Mouse (Mus musculus) liver, adult 2 months (tissue): ENCODE results near the gene Orm3. TPM values are rescaled to one million over a fixed set of nuclear protein-coding genes. Genes with fewer than 3 reads are reported as not detected.

ENCODE experiments used
- DNase-seq: peaks from one replicate; pipeline ENCODE4 v3.0.0-alpha.2; 2011; ENCODE audit warnings: low read depth, low spot score; ENCODE audit errors: extremely low read depth
- H3K27ac ChIP-seq: fragments of 200-500 bp; replicated peaks from 2 replicates; pipeline ENCODE4 v1.5.1; 2012; ENCODE audit warnings: low read depth, mild to moderate bottlenecking, control low read depth, inconsistent platforms, low read length; ENCODE audit not compliant: insufficient read depth
- H3K27me3 ChIP-seq: fragments of 200-500 bp; 2 replicates; pipeline ENCODE4 v1.6.1; 2012; ENCODE audit warnings: mild to moderate bottlenecking, moderate library complexity, low read length, inconsistent platforms; ENCODE audit not compliant: control insufficient read depth, insufficient read depth
- H3K36me3 ChIP-seq: fragments of 200-500 bp; 2 replicates; pipeline ENCODE4 v1.6.1; 2012; ENCODE audit warnings: low read length, inconsistent platforms; ENCODE audit not compliant: control insufficient read depth, insufficient read depth
- H3K4me1 ChIP-seq: fragments of 200-500 bp; 2 replicates; pipeline ENCODE4 v1.6.1; 2011; ENCODE audit warnings: low read length; ENCODE audit not compliant: control insufficient read depth, insufficient read depth
- H3K4me3 ChIP-seq: fragments of 200-500 bp; 2 replicates; pipeline ENCODE4 v1.5.1; 2011; ENCODE audit warnings: low read depth, mild to moderate bottlenecking, control low read depth, low read length, moderate library complexity; ENCODE audit not compliant: insufficient read depth
- H3K79me2 ChIP-seq: fragments of 200-500 bp; 2 replicates; pipeline ENCODE4 v1.6.1; 2012; ENCODE audit warnings: inconsistent platforms, mild to moderate bottlenecking, low read length, moderate library complexity; ENCODE audit not compliant: control insufficient read depth, insufficient read depth
- H3K9ac ChIP-seq: fragments of 200-500 bp; 2 replicates; pipeline ENCODE4 v1.6.1; 2012; ENCODE audit warnings: low read depth, mild to moderate bottlenecking, control low read depth, inconsistent platforms, low read length
- CTCF ChIP-seq: fragments of 200-500 bp; IDR thresholded peaks from 2 replicates; pipeline ENCODE4 v1.5.1; 2011; ENCODE audit warnings: low read depth, low read length, control low read depth
- POLR2A ChIP-seq: fragments of 200-500 bp; IDR thresholded peaks from 2 replicates; pipeline ENCODE4 v1.6.1; 2011; ENCODE audit warnings: low read length, control low read depth; ENCODE audit not compliant: insufficient read depth; ENCODE audit errors: extremely low read depth
- WGBS: fragments of 180-500 bp; shearing (Covaris S2); methylation state at CpG from one replicate; pipeline ENCODE4 v1.1.7; 2018; 5-methylcytosine and 5-hydroxymethylcytosine counted together
- polyA plus RNA-seq: library from polyadenylated mRNA; depleted of rRNA; stranded (reverse); fragments of >200 nt; gene quantifications from 2 replicates; pipeline ENCODE4 v1.2.3, GENCODE M21; 2012
- total RNA-seq: library from RNA; depleted of rRNA; stranded (reverse); fragments of >200 nt; gene quantifications from 2 replicates; pipeline ENCODE4 v1.2.3, GENCODE M21; 2014

Gene Orm3
- total and polyA plus RNA-seq, 2 experiments: 11.4 to 14.1 TPM

DNA sequence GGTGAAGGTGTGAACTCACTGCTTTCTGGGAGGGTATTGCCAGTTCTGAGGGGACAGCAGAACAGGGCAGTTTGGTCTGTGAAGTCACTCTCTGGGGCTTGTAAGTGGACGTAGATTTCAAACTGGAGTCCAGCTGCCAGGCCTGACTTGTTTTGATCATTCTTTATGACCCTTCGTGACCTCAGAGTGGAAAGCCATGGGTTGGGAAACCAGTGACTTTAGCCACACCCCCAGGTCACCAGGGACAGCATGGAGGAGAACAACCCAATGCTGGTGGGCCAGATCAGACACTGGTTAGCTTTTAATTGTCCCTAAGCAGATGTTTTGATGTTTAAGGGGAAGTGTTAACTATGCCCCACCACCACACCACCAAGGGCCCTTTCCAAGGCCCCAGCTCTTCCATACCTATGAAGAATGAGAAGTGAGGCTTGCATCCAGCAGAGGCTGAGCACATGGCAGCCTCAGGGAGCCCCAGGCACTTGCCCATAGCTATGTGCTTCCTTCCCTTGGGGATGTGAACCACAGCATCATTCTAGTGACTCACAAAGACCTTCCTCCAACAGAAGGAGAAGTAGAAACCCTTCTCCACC, 1.1 kb downstream of the Orm3 start:
- Histone ChIP-seq H3K27ac (peak overlapping the region; percentile 80), H3K36me3 (no peaks in the 10 kb centered on the region), H3K9ac (peak overlapping the region; percentile 42), H3K79me2 (no peaks in the 10 kb centered on the region), H3K4me1 (peaks cover 21% of the 10 kb centered on the region), H3K27me3 (no peaks in the 10 kb centered on the region), H3K4me3 (no peak overlapping the region)
- DNase-seq: peak; percentile 90
- WGBS: 13% methylated on average over 2 of the region's 2 CpGs
- no peak for TF ChIP-seq CTCF
- TF ChIP-seq POLR2A: no peak

DNA sequence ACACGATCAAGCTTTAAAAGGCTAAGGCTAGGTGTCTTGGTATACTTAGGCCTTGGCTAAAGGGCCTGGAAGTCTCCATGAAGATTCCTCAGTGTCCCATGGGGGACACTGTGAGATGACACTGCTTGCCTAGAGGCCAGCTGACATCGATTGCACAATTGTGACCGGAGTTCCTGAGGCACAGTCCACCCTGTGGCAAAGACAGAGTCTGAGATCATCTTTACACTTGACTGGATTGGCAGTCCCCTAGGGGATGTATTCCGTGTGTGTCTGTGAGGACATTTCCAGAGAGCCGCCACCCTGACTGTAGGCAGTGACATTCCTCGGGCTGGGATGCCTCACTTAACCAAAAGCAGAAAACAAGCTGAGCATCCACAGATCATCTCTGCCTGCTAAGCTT, 3.9 kb downstream of the Orm3 start:
- Histone ChIP-seq H3K4me1 (peaks cover 25% of the 10 kb centered on the region), H3K36me3 (no peaks in the 10 kb centered on the region), H3K4me3 (no peak overlapping the region), H3K27ac (peak overlapping the region; percentile 24; the same call in 1 of the 2 replicates), H3K9ac (no peak overlapping the region), H3K27me3 (no peaks in the 10 kb centered on the region), H3K79me2 (no peaks in the 10 kb centered on the region)
- TF ChIP-seq POLR2A (no peak), CTCF (no peak)
- DNase-seq: peak; percentile 80
- 39% methylated on average over 6 of the region's 6 CpGs for WGBS

DNA sequence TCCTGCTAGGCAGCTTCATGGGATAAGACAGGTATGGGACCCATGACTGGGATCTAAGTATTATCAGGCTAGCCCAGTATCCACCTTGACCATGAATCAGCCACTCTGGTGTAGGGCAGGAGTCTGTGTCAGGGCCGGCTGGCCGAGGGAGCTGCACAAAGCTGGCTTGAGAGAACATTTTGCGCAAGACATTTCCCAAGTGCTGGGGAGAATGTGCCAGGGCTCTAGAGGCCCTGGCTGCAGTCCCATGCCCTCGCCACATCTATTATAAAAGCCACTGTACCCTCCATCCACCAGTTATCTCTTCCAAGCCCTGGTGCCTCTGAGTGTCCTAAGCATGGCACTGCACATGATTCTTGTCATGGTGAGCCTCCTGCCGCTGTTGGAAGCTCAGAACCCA, 6.2 kb downstream of the Orm3 start, which contains the start of gene Orm2:
Orm2 (plus strand) TSS at position 300 of the 400 bp plus-strand sequence.
- Histone ChIP-seq H3K4me3 (no peak within 1 kb of the TSS), H3K4me1 (peaks cover 20% of the 10 kb centered on the region), H3K27me3 (no peaks in the 10 kb centered on the region), H3K36me3 (no peaks in the 10 kb centered on the region), H3K9ac (no peak within 1 kb of the TSS), H3K79me2 (no peaks in the 10 kb centered on the region), H3K27ac (peak within 1 kb of the TSS; percentile 55)
- TF ChIP-seq CTCF: no peak
- TF ChIP-seq POLR2A: no peak
- DNase-seq: peak; percentile 89
- WGBS: 22% methylated on average over 5 of the region's 5 CpGs

DNA sequence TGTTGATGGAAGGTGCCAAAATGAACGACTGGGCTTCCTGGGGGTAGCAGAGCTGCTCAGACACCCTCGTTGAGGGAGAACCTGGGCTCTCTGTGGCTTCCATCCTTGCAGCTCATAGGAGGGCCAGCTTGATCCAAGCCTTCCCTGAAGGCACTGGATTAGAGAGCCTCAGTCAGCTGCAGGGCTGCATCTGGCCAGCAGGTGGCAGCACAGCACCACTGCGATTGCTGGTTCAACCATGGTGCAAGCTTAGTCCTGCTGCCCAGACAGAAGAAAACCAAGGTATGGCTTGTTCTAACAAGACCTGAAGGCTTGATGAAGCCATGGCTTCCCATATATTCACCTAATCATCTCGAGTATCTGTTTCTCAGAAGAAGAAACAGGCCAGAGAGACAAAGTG, 12.6 kb downstream of the Orm3 start:
- Histone ChIP-seq H3K4me1 (peaks cover 2% of the 10 kb centered on the region; the same call in 1 of the 2 replicates), H3K9ac (no peak overlapping the region), H3K27ac (no peak overlapping the region), H3K79me2 (no peaks in the 10 kb centered on the region), H3K27me3 (no peaks in the 10 kb centered on the region), H3K36me3 (no peaks in the 10 kb centered on the region), H3K4me3 (no peak overlapping the region)
- 9% methylated on average over 4 of the region's 4 CpGs for WGBS
- DNase-seq: peak; percentile 51
- TF ChIP-seq POLR2A: no peak
- peak; percentile 100 for TF ChIP-seq CTCF

DNA sequence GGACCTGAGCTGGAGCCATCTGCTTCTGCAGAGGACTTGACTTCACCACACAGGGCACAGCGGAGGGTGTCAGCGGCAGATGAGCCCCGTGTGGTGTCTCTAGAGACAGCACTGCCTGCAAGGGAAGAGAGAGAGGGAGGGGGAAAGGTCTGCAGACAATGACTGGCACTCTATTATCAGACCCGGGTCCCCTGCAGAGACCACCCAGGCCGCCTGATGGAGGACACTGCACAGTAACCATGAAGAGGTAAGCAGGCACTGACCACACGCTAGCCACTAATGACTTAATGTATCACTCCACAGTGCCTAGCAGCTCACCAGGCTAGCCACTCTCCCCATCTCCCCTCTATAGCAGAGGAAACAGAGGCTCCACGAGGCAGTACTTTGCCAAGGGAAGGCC, 14.9 kb downstream of the Orm3 start:
- Histone ChIP-seq H3K36me3 (no peaks in the 10 kb centered on the region), H3K9ac (no peak overlapping the region), H3K27ac (no peak overlapping the region), H3K79me2 (no peaks in the 10 kb centered on the region), H3K4me1 (peaks cover 2% of the 10 kb centered on the region; the same call in 1 of the 2 replicates), H3K27me3 (no peaks in the 10 kb centered on the region), H3K4me3 (no peak overlapping the region)
- 73% methylated on average over 7 of the region's 7 CpGs for WGBS
- TF ChIP-seq POLR2A (no peak), CTCF (no peak)
- no peak for DNase-seq

DNA sequence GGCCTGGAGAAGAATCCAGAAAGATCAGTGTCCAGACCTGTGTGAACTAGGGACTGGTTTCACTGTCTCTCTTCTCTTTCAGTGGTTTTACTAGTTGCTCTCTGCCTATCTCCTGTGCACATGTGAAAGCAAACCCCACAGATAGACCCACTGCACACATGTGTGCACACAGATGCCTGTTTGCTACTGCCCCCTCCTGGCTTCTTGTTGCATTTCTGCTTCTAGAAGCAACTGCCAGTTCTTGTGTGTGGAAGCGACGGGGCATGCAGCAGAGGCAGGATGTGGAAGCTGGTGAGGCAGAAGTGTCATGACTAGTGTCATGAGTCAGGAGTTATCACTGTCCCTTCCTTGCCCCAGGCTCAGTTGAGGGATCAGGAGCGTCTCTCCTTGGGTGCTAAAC, 15.9 kb downstream of the Orm3 start:
- H3K4me3 ChIP-seq: no peak overlapping the region
- no peak overlapping the region for H3K27ac ChIP-seq
- WGBS: 34% methylated on average over 3 of the region's 3 CpGs
- no peak overlapping the region for H3K9ac ChIP-seq
- no peaks in the 10 kb centered on the region for H3K4me1 ChIP-seq
- no peaks in the 10 kb centered on the region for H3K79me2 ChIP-seq
- no peaks in the 10 kb centered on the region for H3K27me3 ChIP-seq
- TF ChIP-seq CTCF: peak; percentile 67
- TF ChIP-seq POLR2A: no peak
- H3K36me3 ChIP-seq: no peaks in the 10 kb centered on the region
- DNase-seq: peak; percentile 45
